Mouse (Mus musculus): Measurements from ENCODE around the gene Adgrg6. TPM values are rescaled to one million over a fixed set of nuclear protein-coding genes. Genes with fewer than 3 reads are reported as not detected.

Gene Adgrg6
- total and polyA plus RNA-seq, 2 experiments: 0.44 to 1.4 TPM

- Histone ChIP-seq H3K27me3 (ENCODE audit: control insufficient read depth, insufficient read depth, low read length) (no peaks in the 10 kb centered on the region), H3K9ac (ENCODE audit: low read depth, low read length) (no peak overlapping the region), H3K27ac (replicated peaks; ENCODE audit: insufficient read depth, low read depth, low read length) (no peak overlapping the region), H3K4me1 (ENCODE audit: control insufficient read depth, insufficient read depth, low read length) (no peaks in the 10 kb centered on the region), H3K4me3 (ENCODE audit: insufficient read depth, low read depth, low read length) (no peak overlapping the region), H3K36me3 (ENCODE audit: control insufficient read depth, insufficient read depth, low read length) (no peaks in the 10 kb centered on the region), H3K79me2 (ENCODE audit: control insufficient read depth, insufficient read depth, low read length) (no peaks in the 10 kb centered on the region)
- peak; percentile 17 for DNase-seq (ENCODE audit: extremely low read depth, low read depth, low spot score)
- WGBS: 78% methylated on average over 3 of the region's 3 CpGs
- no peak for TF ChIP-seq CTCF (IDR thresholded peaks at IDR 0.05; ENCODE audit: low read depth, low read length)
- TF ChIP-seq POLR2A (IDR thresholded peaks at IDR 0.05; ENCODE audit: extremely low read depth, insufficient read depth, low read length): no peak
These were observed 14.4 kb downstream of the Adgrg6 start for GRCm38 (mm10) chr10:14531090-14531489.

- 100% methylated on average over 1 of the region's 1 CpGs for WGBS
- TF ChIP-seq CTCF (IDR thresholded peaks at IDR 0.05; ENCODE audit: low read depth, low read length) (no peak), POLR2A (IDR thresholded peaks at IDR 0.05; ENCODE audit: extremely low read depth, insufficient read depth, low read length) (no peak)
- no peak overlapping the region for H3K27ac ChIP-seq (replicated peaks; ENCODE audit: insufficient read depth, low read depth, low read length)
- H3K9ac ChIP-seq (ENCODE audit: low read depth, low read length): no peak overlapping the region
- no peaks in the 10 kb centered on the region for H3K79me2 ChIP-seq (ENCODE audit: control insufficient read depth, insufficient read depth, low read length)
- no peaks in the 10 kb centered on the region for H3K36me3 ChIP-seq (ENCODE audit: control insufficient read depth, insufficient read depth, low read length)
- no peak for DNase-seq (ENCODE audit: extremely low read depth, low read depth, low spot score)
- no peak overlapping the region for H3K4me3 ChIP-seq (ENCODE audit: insufficient read depth, low read depth, low read length)
- no peaks in the 10 kb centered on the region for H3K4me1 ChIP-seq (ENCODE audit: control insufficient read depth, insufficient read depth, low read length)
- H3K27me3 ChIP-seq (ENCODE audit: control insufficient read depth, insufficient read depth, low read length): no peaks in the 10 kb centered on the region
These were observed 14.8 kb downstream of the Adgrg6 start for GRCm38 (mm10) chr10:14530670-14531069.

GRCm38 (mm10) chr10:14527765-14528164, 17.7 kb downstream of the Adgrg6 start:
- 81% methylated on average over 2 of the region's 2 CpGs for WGBS
- no peak for TF ChIP-seq POLR2A (IDR thresholded peaks at IDR 0.05; ENCODE audit: extremely low read depth, insufficient read depth, low read length)
- TF ChIP-seq CTCF (IDR thresholded peaks at IDR 0.05; ENCODE audit: low read depth, low read length): no peak

GRCm38 (mm10) chr10:14522729-14523128, 22.7 kb downstream of the Adgrg6 start:
- H3K4me3 ChIP-seq (ENCODE audit: insufficient read depth, low read depth, low read length): no peak overlapping the region
- WGBS: 89% methylated on average over 5 of the region's 5 CpGs

More at GRCm38 (mm10) chr10:14527765-14528164, 17.7 kb downstream of the Adgrg6 start:
- Histone ChIP-seq H3K4me3 (ENCODE audit: insufficient read depth, low read depth, low read length) (no peak overlapping the region), H3K27ac (replicated peaks; ENCODE audit: insufficient read depth, low read depth, low read length) (no peak overlapping the region), H3K4me1 (ENCODE audit: control insufficient read depth, insufficient read depth, low read length) (no peaks in the 10 kb centered on the region), H3K36me3 (ENCODE audit: control insufficient read depth, insufficient read depth, low read length) (no peaks in the 10 kb centered on the region), H3K79me2 (ENCODE audit: control insufficient read depth, insufficient read depth, low read length) (no peaks in the 10 kb centered on the region), H3K27me3 (ENCODE audit: control insufficient read depth, insufficient read depth, low read length) (no peaks in the 10 kb centered on the region), H3K9ac (ENCODE audit: low read depth, low read length) (no peak overlapping the region)
- DNase-seq (ENCODE audit: extremely low read depth, low read depth, low spot score): no peak

GRCm38 (mm10) chr10:14520912-14521675, 24.4 kb downstream of the Adgrg6 start:
- H3K36me3 ChIP-seq (ENCODE audit: control insufficient read depth, insufficient read depth, low read length): no peaks in the 10 kb centered on the region
- no peak overlapping the region for H3K4me3 ChIP-seq (ENCODE audit: insufficient read depth, low read depth, low read length)
- H3K4me1 ChIP-seq (ENCODE audit: control insufficient read depth, insufficient read depth, low read length): no peaks in the 10 kb centered on the region
- no peak overlapping the region for H3K27ac ChIP-seq (replicated peaks; ENCODE audit: insufficient read depth, low read depth, low read length)
- TF ChIP-seq POLR2A (IDR thresholded peaks at IDR 0.05; ENCODE audit: extremely low read depth, insufficient read depth, low read length) (no peak), CTCF (IDR thresholded peaks at IDR 0.05; ENCODE audit: low read depth, low read length) (no peak)
- 72% methylated on average over 8 of the region's 8 CpGs for WGBS
- no peaks in the 10 kb centered on the region for H3K79me2 ChIP-seq (ENCODE audit: control insufficient read depth, insufficient read depth, low read length)
- no peaks in the 10 kb centered on the region for H3K27me3 ChIP-seq (ENCODE audit: control insufficient read depth, insufficient read depth, low read length)
- no peak for DNase-seq (ENCODE audit: extremely low read depth, low read depth, low spot score)
- H3K9ac ChIP-seq (ENCODE audit: low read depth, low read length): no peak overlapping the region

More at GRCm38 (mm10) chr10:14522729-14523128, 22.7 kb downstream of the Adgrg6 start:
- DNase-seq (ENCODE audit: extremely low read depth, low read depth, low spot score): no peak
- H3K36me3 ChIP-seq (ENCODE audit: control insufficient read depth, insufficient read depth, low read length): no peaks in the 10 kb centered on the region
- H3K4me1 ChIP-seq (ENCODE audit: control insufficient read depth, insufficient read depth, low read length): no peaks in the 10 kb centered on the region
- no peaks in the 10 kb centered on the region for H3K27me3 ChIP-seq (ENCODE audit: control insufficient read depth, insufficient read depth, low read length)
- H3K9ac ChIP-seq (ENCODE audit: low read depth, low read length): no peak overlapping the region
- no peak overlapping the region for H3K27ac ChIP-seq (replicated peaks; ENCODE audit: insufficient read depth, low read depth, low read length)
- H3K79me2 ChIP-seq (ENCODE audit: control insufficient read depth, insufficient read depth, low read length): no peaks in the 10 kb centered on the region
- TF ChIP-seq CTCF (IDR thresholded peaks at IDR 0.05; ENCODE audit: low read depth, low read length) (no peak), POLR2A (IDR thresholded peaks at IDR 0.05; ENCODE audit: extremely low read depth, insufficient read depth, low read length) (no peak)

GRCm38 (mm10) chr10:14517909-14518308, 27.6 kb downstream of the Adgrg6 start:
- WGBS: 74% methylated on average over 5 of the region's 5 CpGs
- no peaks in the 10 kb centered on the region for H3K4me1 ChIP-seq (ENCODE audit: control insufficient read depth, insufficient read depth, low read length)
- no peaks in the 10 kb centered on the region for H3K27me3 ChIP-seq (ENCODE audit: control insufficient read depth, insufficient read depth, low read length)
- DNase-seq (ENCODE audit: extremely low read depth, low read depth, low spot score): no peak
- no peak overlapping the region for H3K9ac ChIP-seq (ENCODE audit: low read depth, low read length)
- no peaks in the 10 kb centered on the region for H3K79me2 ChIP-seq (ENCODE audit: control insufficient read depth, insufficient read depth, low read length)
- TF ChIP-seq POLR2A (IDR thresholded peaks at IDR 0.05; ENCODE audit: extremely low read depth, insufficient read depth, low read length) (no peak), CTCF (IDR thresholded peaks at IDR 0.05; ENCODE audit: low read depth, low read length) (no peak)
- H3K36me3 ChIP-seq (ENCODE audit: control insufficient read depth, insufficient read depth, low read length): no peaks in the 10 kb centered on the region
- H3K4me3 ChIP-seq (ENCODE audit: insufficient read depth, low read depth, low read length): no peak overlapping the region
- no peak overlapping the region for H3K27ac ChIP-seq (replicated peaks; ENCODE audit: insufficient read depth, low read depth, low read length)

Data from liver, adult 2 months (tissue).